Mouse (Mus musculus): ENCODE data around the gene Fbxw9.
"Not testable (repeated sequence)": the region's sequence is repeated elsewhere in the genome, so short reads cannot be mapped to it uniquely, and the experiment has no call there.

Fbxw9 gene

GRCm38 (mm10) chr8:85037366-85037680, 22.5 kb upstream of the Fbxw9 start:
- no peak for DNase-seq (ENCODE audit: low spot score)

DNA sequence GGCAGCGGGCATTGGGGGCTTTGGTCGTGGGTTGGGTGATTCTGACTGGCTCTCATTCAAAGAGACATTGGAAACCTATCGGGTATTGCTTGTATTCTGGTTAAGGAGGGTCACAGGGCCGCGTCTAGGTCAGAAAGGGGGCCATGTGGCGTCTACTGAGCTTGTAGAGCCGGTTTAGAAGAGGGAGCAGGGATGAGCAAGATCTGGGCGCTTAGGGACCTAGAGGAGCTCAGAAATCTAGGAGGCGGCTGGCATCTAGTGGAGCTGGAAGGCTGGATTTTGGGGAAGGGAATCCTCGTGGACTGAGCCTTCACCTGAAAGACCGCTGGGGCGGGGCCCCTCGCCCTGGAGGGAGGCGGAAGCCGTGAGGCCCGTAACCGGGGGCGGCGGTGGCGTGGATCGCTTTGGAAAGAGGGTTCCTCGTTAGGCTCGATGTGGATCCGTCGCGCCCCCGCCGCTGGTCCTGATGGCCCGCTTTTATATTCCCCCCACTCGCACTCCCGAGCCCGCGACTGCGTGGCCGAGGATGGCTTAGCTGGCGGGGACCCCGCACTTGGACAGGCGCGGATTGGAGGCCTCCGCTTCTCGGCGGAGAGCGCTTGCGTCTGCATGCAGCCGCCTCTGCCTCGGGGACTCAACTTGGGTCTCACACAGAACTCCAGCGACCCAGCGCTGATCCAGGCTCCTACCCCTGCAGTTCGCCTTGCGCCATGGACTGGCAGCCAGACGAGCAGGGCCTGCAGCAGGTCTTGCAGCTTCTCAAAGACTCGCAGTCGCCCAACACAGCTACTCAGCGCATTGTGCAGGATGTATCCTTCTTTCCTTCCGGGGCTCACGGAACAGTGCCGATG, 21.9 kb upstream of the Fbxw9 start:
- DNase-seq (ENCODE audit: low spot score) = no peak

- no peak for DNase-seq (ENCODE audit: low spot score)
Measured at GRCm38 (mm10) chr8:85043619-85044018, 16.2 kb upstream of the Fbxw9 start.

DNA sequence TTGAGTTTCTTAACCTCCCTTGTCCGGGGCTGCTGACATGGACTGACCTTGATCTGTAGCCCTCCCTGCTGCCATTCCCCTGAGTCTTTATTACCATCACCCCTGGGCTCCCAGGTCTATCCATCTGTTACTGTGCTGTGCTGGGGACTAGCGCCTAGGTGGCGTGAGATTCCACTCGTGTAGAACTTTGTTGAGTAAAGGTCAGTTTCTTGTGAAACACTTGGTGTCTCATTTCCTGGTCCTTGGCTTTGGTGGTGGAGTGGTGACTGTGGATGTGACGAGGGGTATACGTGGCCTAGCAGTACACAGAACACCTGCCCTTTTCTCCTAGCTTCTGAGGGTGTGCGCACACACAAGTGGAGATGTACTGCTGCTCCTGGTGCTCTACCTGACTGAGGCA, 2.5 kb upstream of the Fbxw9 start:
- DNase-seq (ENCODE audit: low spot score) = no peak

DNA sequence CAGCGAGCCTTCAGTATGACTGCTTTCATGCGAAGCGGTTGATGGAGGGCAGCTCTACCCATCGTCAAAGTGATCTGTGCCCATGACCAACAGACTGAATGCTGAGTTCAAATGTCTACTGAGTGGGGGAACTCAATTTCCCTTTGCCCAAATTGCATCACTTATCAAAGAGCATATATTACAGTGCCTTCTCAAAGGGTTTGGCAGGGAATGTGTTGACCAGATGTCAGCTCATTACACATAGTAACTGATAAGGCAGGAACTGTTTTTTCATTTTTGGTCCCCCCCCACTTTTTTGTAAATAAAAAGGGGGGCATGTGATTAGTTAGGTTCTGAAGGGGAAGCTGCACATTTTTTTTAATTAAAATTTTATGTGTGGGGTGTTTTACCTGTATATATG, 2.7 kb downstream of the Fbxw9 start:
- no peak for DNase-seq (ENCODE audit: low spot score)

- no peak for DNase-seq (ENCODE audit: low spot score)
Measured at GRCm38 (mm10) chr8:85065213-85065612, 5.4 kb downstream of the Fbxw9 start.

DNA sequence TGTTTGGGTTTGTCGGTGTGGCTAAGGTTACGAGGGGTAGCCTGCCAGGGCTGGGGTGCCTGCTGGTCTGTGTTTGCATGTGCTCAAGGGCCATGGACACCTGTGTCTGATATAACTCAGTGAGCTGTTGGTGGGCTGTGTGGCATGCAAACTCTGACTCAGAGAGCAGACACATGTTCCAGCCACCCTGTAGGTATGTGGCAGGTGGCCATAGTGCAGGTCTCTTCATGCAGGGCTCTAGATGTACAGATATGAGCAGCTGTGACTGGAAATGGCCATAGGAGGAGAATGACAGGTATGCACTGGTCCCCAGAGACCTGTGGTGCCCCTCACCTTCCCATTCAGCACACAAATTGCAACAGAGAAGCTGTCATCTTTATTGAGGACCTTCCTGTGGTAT, 7.3 kb downstream of the Fbxw9 start:
- no peak for DNase-seq (ENCODE audit: low spot score)

DNA sequence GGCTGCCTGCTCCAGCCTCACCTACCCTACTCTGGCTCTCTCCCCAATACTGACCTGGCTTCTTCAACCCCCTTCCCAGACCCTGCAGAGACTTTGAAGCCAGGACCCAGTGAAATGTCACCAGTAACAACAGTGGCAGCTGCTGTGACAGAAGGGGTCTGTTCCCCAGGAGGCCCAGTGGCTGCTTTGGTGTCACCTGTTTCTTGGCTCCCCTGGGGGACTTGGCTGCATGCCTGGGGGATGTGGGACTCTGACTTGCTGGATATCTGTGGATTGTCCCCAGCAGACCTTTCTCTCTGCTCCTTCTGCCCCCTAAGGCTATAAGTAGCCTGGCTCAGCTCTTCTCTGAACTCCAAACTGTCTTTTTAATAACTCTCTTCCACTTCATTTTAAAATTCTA, 8.1 kb downstream of the Fbxw9 start, which contains the start of gene Gm5741:
Gm5741 (minus strand) TSS at position 1 of the 400 bp plus-strand sequence.
- no peak for DNase-seq (ENCODE audit: low spot score)

- DNase-seq (ENCODE audit: low spot score) = no peak
Measured at GRCm38 (mm10) chr8:85071041-85071440, 11.2 kb downstream of the Fbxw9 start.

DNA sequence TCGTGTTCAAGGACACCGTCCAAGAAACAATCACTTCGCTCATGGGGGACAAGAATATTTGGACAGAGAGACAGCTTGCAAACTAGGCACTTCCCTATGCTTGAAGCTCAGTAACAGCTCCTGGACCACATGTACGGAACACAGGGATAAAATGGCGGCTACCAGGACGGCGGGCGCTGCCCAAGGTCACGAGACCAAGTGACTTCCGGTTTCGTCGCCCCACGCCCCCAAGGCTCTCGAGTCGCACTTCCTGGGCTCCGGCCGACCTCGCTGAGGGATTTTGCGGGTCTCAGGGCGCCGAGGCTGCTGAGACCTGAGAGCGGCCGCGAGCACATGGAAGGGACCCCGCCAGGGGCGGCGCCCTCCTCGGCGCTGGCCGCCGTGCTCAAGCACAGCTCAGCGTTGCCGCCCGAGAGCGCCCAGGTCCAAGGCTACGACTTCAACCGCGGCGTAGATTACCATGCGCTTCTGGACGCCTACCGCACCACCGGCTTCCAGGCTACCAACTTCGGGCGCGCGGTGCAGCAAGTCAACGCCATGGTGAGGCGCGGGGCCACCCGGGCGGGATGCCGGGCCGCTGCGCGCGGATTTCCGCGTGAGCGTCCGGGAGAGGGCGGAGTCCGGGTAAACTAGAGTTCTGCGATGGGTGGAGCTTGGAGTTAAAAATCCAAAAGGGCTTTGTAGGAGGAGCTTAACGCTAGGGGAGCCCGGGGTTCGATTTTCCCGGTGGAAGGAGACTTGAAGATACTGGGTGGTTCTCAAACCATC, 11.8 kb downstream of the Fbxw9 start, which contains the start of gene Dhps:
Dhps (plus strand) TSS at position 244 of the 768 bp plus-strand sequence.
- DNase-seq (ENCODE audit: low spot score) = peak; percentile 90

DNA sequence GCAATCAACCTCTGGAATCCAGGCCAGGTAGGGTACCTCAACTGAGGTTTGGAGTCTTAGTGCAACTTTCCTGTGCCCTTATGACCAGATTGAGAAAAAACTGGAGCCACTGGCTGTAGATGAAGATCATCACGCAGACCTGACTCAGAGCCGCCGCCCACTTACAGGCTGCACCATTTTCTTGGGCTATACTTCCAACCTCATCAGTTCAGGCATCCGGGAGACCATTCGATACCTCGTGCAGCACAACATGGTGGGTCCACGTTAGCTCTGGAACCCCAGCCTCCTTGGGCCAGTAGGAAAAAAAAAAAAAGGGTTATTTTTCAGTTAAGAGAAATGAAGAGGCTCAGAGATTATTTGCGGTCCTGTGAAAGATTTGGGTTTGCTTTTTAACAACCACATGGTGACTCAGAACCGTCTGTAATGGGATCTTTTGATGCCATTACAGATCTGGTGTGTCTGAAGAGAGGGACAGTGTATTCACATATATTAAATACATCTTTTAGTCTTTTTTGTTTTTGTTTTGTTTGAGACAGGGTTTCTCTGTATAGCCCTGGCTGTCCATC, 12.6 kb downstream of the Fbxw9 start:
- no peak for DNase-seq (ENCODE audit: low spot score)

DNA sequence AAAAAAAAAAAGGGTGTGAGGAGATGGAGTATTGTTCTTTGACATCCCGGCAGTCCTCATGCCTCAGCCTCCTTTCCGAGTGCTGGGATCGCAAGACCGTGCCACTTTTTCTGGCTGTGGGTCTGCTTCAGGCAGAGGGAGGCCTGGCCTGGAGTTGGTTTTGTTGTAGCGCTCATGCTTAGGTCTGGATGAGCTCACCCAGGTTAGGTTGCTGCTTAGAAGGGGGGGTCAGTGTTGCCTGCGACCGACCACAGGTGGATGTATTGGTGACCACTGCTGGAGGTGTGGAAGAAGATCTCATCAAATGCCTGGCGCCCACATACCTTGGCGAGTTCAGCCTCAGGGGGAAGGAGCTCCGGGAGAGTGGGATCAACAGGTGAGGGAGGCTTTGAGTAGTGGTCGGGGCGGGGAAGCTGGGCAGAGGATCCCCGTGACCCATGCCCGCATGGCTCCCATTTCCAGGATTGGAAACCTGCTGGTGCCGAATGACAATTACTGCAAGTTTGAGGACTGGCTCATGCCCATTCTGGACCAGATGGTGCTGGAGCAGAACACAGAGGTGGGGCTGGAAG, 13.3 kb downstream of the Fbxw9 start:
- no peak for DNase-seq (ENCODE audit: low spot score)

DNA sequence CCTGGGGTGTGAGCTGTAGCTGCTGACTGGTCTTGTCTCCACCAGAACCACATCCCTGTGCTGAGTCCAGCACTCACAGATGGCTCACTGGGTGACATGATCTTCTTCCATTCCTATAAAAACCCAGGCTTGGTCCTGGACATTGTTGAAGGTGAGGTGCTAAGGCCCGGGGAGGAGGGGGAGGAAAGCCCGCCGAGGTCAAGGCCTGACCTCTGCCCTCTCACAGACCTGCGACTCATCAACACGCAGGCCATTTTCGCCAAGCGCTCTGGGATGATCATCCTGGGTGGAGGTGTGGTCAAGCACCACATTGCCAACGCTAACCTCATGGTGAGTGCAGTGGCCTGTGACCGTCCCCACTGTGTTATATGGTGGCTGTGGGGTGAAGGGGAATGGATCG, 14.3 kb downstream of the Fbxw9 start:
- DNase-seq (ENCODE audit: low spot score) = no peak

DNA sequence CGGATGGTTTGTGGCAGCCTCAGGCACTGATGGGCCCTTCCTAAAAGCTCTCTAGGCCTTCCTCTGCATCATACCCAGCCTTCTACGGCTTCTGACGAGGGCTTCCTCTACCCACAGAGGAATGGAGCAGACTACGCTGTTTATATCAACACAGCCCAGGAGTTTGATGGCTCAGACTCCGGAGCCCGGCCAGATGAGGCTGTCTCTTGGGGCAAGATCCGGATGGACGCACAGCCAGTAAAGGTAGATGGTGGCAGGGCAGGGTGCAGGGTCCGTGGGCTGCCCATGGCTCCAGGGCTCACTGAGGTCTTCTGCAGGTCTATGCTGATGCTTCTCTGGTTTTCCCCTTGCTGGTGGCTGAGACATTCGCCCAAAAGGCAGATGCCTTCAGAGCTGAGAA, 14.8 kb downstream of the Fbxw9 start:
- no peak for DNase-seq (ENCODE audit: low spot score)

GRCm38 (mm10) chr8:85076001-85076400, 16.1 kb downstream of the Fbxw9 start:
- DNase-seq (ENCODE audit: low spot score) = no peak

DNA sequence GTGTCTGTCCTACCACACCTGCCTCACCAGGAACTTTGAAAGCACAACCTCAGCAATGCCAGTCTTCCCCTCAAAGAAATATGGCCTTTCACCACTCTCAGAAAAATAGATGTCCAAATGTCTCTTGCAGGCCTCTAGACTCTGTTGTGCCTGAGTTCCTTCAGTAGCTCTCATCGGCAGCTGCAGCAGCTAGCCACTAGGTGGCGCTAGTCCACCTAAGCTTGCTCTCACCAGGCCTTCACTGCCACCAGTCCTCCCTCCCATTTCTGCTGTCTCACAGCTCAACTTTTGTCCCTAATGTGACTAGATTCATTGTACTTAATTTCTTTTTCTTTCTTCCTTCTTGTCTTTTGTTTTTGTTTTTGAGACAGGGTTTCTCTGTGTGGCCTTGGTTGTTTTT, 17.1 kb downstream of the Fbxw9 start:
- peak; percentile 81 for DNase-seq (ENCODE audit: low spot score)

GRCm38 (mm10) chr8:85080214-85080531, 20.3 kb downstream of the Fbxw9 start:
- DNase-seq (ENCODE audit: low spot score) = no peak

- DNase-seq (ENCODE audit: low spot score) = no peak
Measured at GRCm38 (mm10) chr8:85080532-85081215, 20.8 kb downstream of the Fbxw9 start, which contains the start of gene Wdr83os. Gene Wdr83os, plus strand, starts transcription at chr8:85080740.

DNA sequence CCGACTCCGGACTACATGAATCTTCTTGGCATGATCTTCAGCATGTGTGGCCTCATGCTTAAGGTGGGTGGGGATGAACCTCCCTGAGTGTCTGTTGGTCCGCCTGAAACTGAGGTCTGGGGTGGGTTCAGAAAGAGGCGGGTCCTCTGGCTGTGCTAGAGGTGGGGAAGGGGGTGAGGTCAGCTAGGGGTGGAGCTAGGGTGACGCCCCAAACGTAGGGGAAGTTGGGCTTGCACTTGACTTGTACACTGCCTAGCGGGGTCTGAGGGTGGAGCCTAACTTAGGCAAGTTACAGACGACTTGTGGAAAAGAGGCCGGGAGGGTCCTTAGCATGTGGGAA, 21.3 kb downstream of the Fbxw9 start, which contains the start of gene Wdr83:
Wdr83 (minus strand) TSS at position 91 of the 340 bp plus-strand sequence.
- no peak for DNase-seq (ENCODE audit: low spot score)

DNA sequence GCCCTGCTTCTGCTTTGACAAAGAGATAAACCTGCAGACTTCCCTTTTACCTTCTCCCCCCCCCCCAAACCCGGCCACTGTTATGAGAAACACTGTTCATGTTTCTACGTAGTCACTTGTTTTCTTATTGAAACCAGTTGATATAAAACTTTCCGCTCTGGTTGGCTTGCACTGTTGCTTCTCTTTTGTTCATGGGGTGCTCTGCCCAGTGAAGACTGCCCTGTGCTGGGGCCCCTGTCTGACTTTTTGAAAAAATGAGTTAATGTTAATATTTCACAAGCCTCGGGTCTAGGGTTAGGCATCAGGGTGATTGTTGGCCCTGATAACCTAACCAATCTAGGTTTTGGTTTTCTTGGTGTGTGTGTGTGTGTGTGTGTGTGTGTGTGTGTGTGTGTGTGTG, 22.3 kb downstream of the Fbxw9 start:
- DNase-seq (ENCODE audit: low spot score) = not testable (repeated sequence)

- peak; percentile 83 for DNase-seq (ENCODE audit: low spot score)
Measured at GRCm38 (mm10) chr8:85083108-85083813, 23.4 kb downstream of the Fbxw9 start, which contains the start of gene Man2b1. Gene Man2b1, plus strand, starts transcription at chr8:85083270.
